Mouse (Mus musculus): ENCODE results near the gene Zfhx2. TPM values are rescaled to one million over a fixed set of nuclear protein-coding genes. Genes with fewer than 3 reads are reported as not detected.

The Zfhx2 gene
- polyA plus RNA-seq, 1 experiment from 2014 or later: 37.5 TPM

DNA sequence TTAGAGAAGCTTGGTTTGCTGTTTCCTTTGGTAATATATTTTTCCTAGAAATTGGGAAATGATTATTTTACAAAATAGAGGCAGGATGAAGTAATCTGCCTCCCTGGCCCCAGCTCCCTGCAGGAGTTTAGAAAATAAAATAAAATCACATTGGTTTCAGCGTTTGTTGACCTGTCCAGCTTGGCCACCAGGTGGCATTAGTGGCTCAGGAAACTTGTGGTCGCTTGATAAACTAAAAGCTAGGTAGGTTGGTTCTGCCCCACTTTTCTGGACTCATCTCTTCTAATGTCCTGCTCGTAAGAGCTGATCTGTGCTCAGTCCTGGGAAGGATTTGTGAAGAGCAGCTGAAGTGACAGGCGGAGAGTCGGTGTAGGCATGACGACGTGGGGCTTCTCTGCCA, 67.9 kb downstream of the Zfhx2 start:
- no peak for ATAC-seq (replicated peaks)
- no peaks in the 10 kb centered on the region for H3K27me3 ChIP-seq (replicated peaks)
- H3K27ac ChIP-seq: no peak overlapping the region
- no peak overlapping the region for H3K9ac ChIP-seq
- peaks cover 23% of the 10 kb centered on the region for H3K4me1 ChIP-seq
- 58% methylated on average over 7 of the region's 7 CpGs for WGBS
- H3K4me3 ChIP-seq: no peak overlapping the region
- H3K36me3 ChIP-seq (replicated peaks): peaks cover 21% of the 10 kb centered on the region; the same call in 1 of the 2 replicates
- no peaks in the 10 kb centered on the region for H3K9me3 ChIP-seq
- H3K4me2 ChIP-seq: no peak overlapping the region

DNA sequence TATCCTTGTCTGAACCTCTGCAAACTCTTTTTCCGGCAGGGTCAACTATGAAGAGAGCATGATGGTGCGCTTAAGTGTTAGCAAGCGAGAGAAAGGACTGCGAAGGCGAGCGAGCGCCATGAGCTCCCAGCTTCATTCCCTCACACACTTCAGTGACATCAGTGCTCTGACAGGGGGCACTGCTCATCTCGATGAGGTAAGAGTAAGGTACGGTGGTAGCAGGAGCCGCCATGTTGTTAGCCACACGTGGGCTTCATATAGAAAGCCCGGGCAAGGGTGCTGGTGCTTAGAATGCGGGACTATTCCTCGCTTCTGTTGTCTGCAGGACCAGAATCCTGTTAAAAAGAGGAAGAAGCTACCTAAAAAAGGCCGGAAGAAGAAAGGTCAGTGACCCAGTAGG, 69.1 kb downstream of the Zfhx2 start:
- Histone ChIP-seq H3K4me2 (no peak overlapping the region), H3K9me3 (no peaks in the 10 kb centered on the region), H3K27ac (no peak overlapping the region), H3K27me3 (replicated peaks) (no peaks in the 10 kb centered on the region), H3K4me3 (no peak overlapping the region), H3K9ac (no peak overlapping the region), H3K4me1 (peaks cover 12% of the 10 kb centered on the region), H3K36me3 (replicated peaks) (peaks cover 24% of the 10 kb centered on the region; the same call in 1 of the 2 replicates)
- 89% methylated on average over 15 of the region's 15 CpGs for WGBS
- ATAC-seq (replicated peaks): no peak

DNA sequence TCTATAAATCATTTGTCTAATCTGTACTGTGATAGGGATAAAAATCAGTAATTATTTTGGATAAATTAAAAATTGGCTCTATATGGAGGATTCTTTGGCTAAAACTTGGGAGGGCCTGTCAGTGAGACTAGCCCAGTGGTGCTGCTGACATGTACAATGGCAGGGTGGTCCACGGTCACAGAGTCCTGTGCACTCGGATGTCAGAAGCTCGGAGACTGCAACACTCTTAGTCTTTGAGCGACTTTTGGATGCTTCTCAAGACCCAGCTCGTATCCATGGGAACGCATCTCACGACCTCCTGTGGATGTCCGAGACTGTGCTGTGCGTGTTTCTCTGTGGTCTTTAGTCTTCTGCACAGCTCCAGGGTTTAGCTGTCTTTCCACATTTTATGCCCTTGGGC, 71.7 kb downstream of the Zfhx2 start:
- ATAC-seq (replicated peaks): no peak
- Histone ChIP-seq H3K9me3 (no peaks in the 10 kb centered on the region), H3K36me3 (replicated peaks) (peaks cover 24% of the 10 kb centered on the region; the same call in 1 of the 2 replicates), H3K4me1 (peaks cover 10% of the 10 kb centered on the region), H3K27me3 (replicated peaks) (no peaks in the 10 kb centered on the region), H3K9ac (no peak overlapping the region), H3K4me3 (no peak overlapping the region), H3K4me2 (no peak overlapping the region), H3K27ac (no peak overlapping the region)
- WGBS: 31% methylated on average over 9 of the region's 9 CpGs

DNA sequence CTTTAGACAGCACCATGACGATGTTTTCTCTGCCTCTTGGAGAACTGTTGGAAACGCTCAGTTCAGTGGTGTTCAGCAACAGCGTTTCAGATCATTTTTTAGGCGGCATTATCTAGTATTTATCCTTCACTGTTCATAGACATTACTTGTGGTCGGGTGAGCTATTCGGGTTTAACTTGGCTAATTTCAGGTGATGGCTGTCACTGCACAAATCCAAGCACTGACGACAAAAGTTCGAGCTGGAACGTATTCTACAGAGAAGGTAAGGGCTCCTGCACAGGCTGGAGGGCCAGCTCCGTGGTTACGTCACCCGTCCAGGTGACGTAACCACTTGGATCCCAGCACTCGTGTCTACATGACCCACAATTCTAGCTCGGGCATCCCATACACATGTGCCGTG, 75.2 kb downstream of the Zfhx2 start:
- no peak overlapping the region for H3K4me2 ChIP-seq
- no peaks in the 10 kb centered on the region for H3K27me3 ChIP-seq (replicated peaks)
- no peak overlapping the region for H3K27ac ChIP-seq
- peaks cover 8% of the 10 kb centered on the region; the same call in 1 of the 2 replicates for H3K36me3 ChIP-seq (replicated peaks)
- H3K9me3 ChIP-seq: no peaks in the 10 kb centered on the region
- WGBS: 92% methylated on average over 16 of the region's 16 CpGs
- peaks cover 12% of the 10 kb centered on the region for H3K4me1 ChIP-seq
- no peak overlapping the region for H3K9ac ChIP-seq
- ATAC-seq (replicated peaks): no peak
- no peak overlapping the region for H3K4me3 ChIP-seq

DNA sequence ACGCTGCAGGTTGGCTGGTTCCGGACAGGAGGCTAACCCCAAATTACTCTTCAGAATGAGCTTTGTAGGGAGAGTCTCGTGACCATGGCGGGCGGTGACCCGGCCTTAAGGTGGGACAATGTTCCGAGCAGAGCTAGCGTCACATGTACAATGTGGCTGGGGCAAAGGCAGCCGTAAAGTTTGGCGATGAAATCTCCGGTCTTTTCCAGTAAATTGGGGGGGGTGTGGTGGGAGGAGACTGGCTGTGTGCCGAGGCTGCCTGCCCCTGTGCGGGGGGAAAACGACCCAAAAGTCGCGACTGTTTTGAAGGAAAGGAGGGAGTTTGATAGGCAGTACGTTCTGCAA, 76.4 kb downstream of the Zfhx2 start:
- Histone ChIP-seq H3K27ac (peak overlapping the region; percentile 75), H3K9ac (peak overlapping the region; percentile 73), H3K4me3 (peak overlapping the region; percentile 86), H3K27me3 (replicated peaks) (no peaks in the 10 kb centered on the region), H3K4me2 (peak overlapping the region; percentile 91), H3K36me3 (replicated peaks) (peaks cover 4% of the 10 kb centered on the region; the same call in 1 of the 2 replicates), H3K4me1 (peaks cover 12% of the 10 kb centered on the region), H3K9me3 (no peaks in the 10 kb centered on the region)
- under 1% methylated on average over 17 of the region's 17 CpGs for WGBS
- ATAC-seq (replicated peaks): no peak

DNA sequence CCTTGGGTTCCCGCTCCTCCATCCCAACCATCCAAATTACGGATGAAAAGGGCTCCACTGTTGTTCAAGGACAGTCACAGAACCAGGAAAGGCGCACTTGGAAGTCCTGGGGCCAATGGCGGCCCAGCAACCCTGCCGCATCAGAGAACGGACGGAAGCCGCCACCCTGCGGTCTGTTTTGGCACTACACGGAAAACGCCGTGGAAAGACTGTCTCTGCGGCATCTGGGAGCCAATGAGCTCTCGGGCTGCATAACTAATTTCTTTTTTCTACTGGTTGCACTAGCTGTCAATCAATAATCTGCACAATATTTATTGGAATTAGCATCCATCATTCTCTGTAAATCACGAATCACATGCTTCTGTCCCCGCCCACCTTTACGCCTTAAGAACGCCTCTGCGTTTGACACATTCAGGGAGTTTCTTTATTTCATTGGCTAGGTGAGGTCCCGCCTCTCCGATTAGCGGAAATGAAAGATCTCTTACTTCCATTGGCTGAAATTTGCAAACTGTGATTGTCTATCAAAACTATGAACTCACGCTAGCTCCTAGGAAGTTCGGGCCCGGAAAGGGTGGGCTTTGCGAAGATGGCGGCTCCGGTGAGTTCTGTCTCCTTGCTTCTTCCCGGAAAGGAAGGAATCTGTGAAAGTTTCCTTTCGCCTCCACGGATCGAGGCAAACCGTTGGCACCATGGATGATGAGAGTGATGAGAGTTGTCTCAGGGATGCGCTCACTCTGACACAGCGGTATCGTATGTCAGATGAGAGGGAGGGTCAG, 76.9 kb downstream of the Zfhx2 start, which contains the start of gene Ngdn:
TSS of gene Ngdn (plus strand) at position 464 of the 776 bp plus-strand sequence.
- H3K4me2 ChIP-seq: peak within 1 kb of the TSS; percentile 91
- peak within 1 kb of the TSS; percentile 86 for H3K4me3 ChIP-seq
- H3K36me3 ChIP-seq (replicated peaks): peaks cover 4% of the 10 kb centered on the region; the same call in 1 of the 2 replicates
- under 1% methylated on average over 36 of the region's 36 CpGs for WGBS
- no peaks in the 10 kb centered on the region for H3K9me3 ChIP-seq
- peak within 1 kb of the TSS; percentile 73 for H3K9ac ChIP-seq
- H3K4me1 ChIP-seq: peaks cover 12% of the 10 kb centered on the region
- peak; percentile 97 for ATAC-seq (replicated peaks)
- peak within 1 kb of the TSS; percentile 95 for H3K27ac ChIP-seq
- H3K27me3 ChIP-seq (replicated peaks): no peaks in the 10 kb centered on the region

DNA sequence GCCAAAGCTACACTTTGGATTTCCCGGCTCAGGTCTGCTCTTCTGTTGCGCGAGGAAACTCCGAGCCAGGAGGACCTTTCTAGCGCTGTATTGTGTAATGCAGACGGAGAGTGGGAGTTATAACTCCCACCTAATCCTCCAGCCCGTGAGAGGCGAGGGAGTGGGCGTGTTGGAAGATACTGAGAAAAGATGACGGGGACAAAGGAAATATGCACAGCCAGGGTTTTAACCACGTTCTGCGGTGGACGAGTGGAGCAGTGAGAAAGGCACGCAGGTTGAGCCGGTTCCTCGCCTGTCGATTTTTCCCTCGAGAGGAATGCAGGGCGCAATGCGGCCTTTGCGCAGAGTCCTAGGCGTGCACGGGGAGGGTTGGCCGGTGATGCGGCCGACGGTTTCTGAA, 77.5 kb downstream of the Zfhx2 start:
- under 1% methylated on average over 27 of the region's 27 CpGs for WGBS
- ATAC-seq (replicated peaks): peak; percentile 69
- Histone ChIP-seq H3K27ac (peak overlapping the region; percentile 95), H3K9ac (peak overlapping the region; percentile 58), H3K36me3 (replicated peaks) (peaks cover 4% of the 10 kb centered on the region; the same call in 1 of the 2 replicates), H3K9me3 (no peaks in the 10 kb centered on the region), H3K4me3 (peak overlapping the region; percentile 44), H3K27me3 (replicated peaks) (no peaks in the 10 kb centered on the region), H3K4me2 (peak overlapping the region; percentile 70), H3K4me1 (peaks cover 12% of the 10 kb centered on the region)

DNA sequence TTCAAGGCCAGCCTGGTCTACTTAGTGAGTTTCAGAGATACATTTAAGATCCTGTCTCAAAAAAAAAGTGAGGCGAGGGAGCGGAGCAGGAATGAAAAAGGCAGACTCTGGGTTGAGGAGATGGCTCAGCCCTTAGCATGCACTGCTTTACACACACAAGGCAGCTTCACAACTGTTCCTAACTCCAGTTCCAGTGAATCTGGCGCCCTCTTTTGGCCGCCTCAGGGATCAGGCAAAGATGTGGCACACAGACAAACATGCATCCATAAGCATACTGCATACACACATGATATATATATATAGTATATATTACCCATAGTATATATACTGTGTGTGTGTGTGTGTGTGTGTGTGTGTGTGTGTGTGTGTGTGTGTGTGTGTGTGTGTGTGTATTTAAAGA, 81.0 kb downstream of the Zfhx2 start:
- Histone ChIP-seq H3K4me2 (no peak overlapping the region), H3K4me3 (no peak overlapping the region), H3K9me3 (no peaks in the 10 kb centered on the region), H3K27me3 (replicated peaks) (no peaks in the 10 kb centered on the region), H3K4me1 (peaks cover 6% of the 10 kb centered on the region), H3K27ac (no peak overlapping the region), H3K9ac (no peak overlapping the region), H3K36me3 (replicated peaks) (no peaks in the 10 kb centered on the region)
- WGBS: 61% methylated on average over 4 of the region's 4 CpGs
- no peak for ATAC-seq (replicated peaks)

Other genes with a start within 250 kb of the Zfhx2 start
- gene Homez, start 221.4 kb downstream of the Zfhx2 start, polyA plus RNA-seq (2015; fragmentation: Nextera tagmentation; extraction: Ambion mirVana): 13.6 and 14.5 TPM in 2 replicates
- 3.3 and 3.4 TPM in 2 replicates for gene Ppp1r3e, start 214.8 kb downstream of the Zfhx2 start, polyA plus RNA-seq (2015; fragmentation: Nextera tagmentation; extraction: Ambion mirVana)
- gene Bcl2l2, start 208.9 kb downstream of the Zfhx2 start, polyA plus RNA-seq (2015; fragmentation: Nextera tagmentation; extraction: Ambion mirVana): 4.1 and 4.8 TPM in 2 replicates
- not detected in 2 replicates for gene Gm20521, start 208.9 kb downstream of the Zfhx2 start, polyA plus RNA-seq (2015; fragmentation: Nextera tagmentation; extraction: Ambion mirVana)
- 183 and 192 TPM in 2 replicates for gene Pabpn1, start 199.8 kb downstream of the Zfhx2 start, polyA plus RNA-seq (2015; fragmentation: Nextera tagmentation; extraction: Ambion mirVana)
- 229 and 248 TPM in 2 replicates for gene Slc22a17, start 179.2 kb downstream of the Zfhx2 start, polyA plus RNA-seq (2015; fragmentation: Nextera tagmentation; extraction: Ambion mirVana)
- 15.0 and 16.9 TPM in 2 replicates for gene Efs, start 166.2 kb downstream of the Zfhx2 start, polyA plus RNA-seq (2015; fragmentation: Nextera tagmentation; extraction: Ambion mirVana)
- gene Il25, start 159.6 kb downstream of the Zfhx2 start, polyA plus RNA-seq (2015; fragmentation: Nextera tagmentation; extraction: Ambion mirVana): 0.48 TPM in 1 of 2 replicates, not detected in the other
- gene Cmtm5, start 156.1 kb downstream of the Zfhx2 start, polyA plus RNA-seq (2015; fragmentation: Nextera tagmentation; extraction: Ambion mirVana): 6.5 and 7.2 TPM in 2 replicates
- gene Myh6, start 125.4 kb downstream of the Zfhx2 start, polyA plus RNA-seq (2015; fragmentation: Nextera tagmentation; extraction: Ambion mirVana): 1.6 and 2.8 TPM in 2 replicates
- gene Gm17428, start 115.4 kb downstream of the Zfhx2 start, polyA plus RNA-seq (2015; fragmentation: Nextera tagmentation; extraction: Ambion mirVana): not detected in 2 replicates
- gene Myh7, start 97.7 kb downstream of the Zfhx2 start, polyA plus RNA-seq (2015; fragmentation: Nextera tagmentation; extraction: Ambion mirVana): 7.5 and 8.7 TPM in 2 replicates
- 47.8 and 50.2 TPM in 2 replicates for gene Ngdn, start 76.9 kb downstream of the Zfhx2 start, polyA plus RNA-seq (2015; fragmentation: Nextera tagmentation; extraction: Ambion mirVana)
- 38.8 and 39.5 TPM in 2 replicates for gene Thtpa, start 2.5 kb upstream of the Zfhx2 start, polyA plus RNA-seq (2015; fragmentation: Nextera tagmentation; extraction: Ambion mirVana)
- 7.5 and 9.2 TPM in 2 replicates for gene Ap1g2, start 14.3 kb upstream of the Zfhx2 start, polyA plus RNA-seq (2015; fragmentation: Nextera tagmentation; extraction: Ambion mirVana)
- 39.7 and 42.5 TPM in 2 replicates for gene Jph4, start 24.6 kb upstream of the Zfhx2 start, polyA plus RNA-seq (2015; fragmentation: Nextera tagmentation; extraction: Ambion mirVana)
- gene Dhrs2, start 129.7 kb upstream of the Zfhx2 start, polyA plus RNA-seq (2015; fragmentation: Nextera tagmentation; extraction: Ambion mirVana): 0.80 and 0.93 TPM in 2 replicates

Measured in midbrain, embryonic 15.5 days (tissue).